19 mouse cellular contexts compared by ENCODE assay signal in the genomic region with DNA sequence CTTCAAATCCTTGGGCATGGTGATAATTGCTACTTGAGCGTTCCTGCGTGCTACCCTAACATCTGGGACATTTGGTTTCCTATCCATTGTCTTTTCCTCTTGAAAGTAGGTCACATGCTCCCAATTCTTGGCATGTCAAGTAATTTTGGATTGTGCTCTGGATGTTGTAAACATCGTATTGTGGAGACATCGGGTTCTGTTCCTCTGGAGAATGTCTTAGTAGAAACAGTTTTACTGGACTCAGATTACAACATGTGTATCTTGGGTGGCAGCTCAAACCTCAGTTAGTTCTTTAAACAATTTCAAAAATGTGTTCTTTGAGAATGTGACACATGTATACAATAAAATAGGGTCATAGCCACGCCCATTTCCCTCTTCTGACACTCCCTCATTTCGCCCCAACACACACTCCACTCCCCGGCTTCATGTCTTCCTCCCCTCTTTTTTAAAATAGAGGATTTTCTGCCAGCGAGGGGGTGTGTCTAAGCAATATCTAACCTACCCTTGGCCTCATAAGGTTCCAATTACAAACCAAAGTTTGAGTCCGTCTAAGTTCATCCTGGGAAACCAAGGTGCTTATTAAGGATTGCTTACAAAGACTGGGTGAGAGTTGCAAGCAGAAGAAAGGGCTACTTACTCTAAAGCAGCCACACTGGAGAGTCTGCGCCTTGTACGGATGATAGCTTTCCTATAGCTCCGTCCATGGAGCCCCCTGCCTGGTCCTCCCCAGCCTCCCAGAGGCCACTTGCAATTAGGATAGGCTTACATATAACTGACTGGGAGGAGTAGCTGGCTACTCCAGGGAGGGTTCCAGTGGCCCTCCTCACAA. TPM values are rescaled to one million over a fixed set of nuclear protein-coding genes. Genes with fewer than 3 reads are reported as not detected.
DNase-seq lines count a peak whose midpoint lies in the region; ATAC-seq and TF ChIP-seq lines count a peak whose summit lies in the region.
"Had no signal": no experiment of that assay in that cellular context is flagged by ENCODE, and none has a peak within 500 bp of the region (broad histone marks: within the 10 kb centered on the region; RNA-seq: fewer than 3 reads in every experiment).

No protein-coding gene starts in this region.

- TF ChIP-seq CTCF in kidney, postnatal 0 days (IDR thresholded peaks at IDR 0.05; ENCODE audit: low read depth): no peak
- TF ChIP-seq CTCF in lung, postnatal 0 days (IDR thresholded peaks at IDR 0.05): no peak
- no peak for TF ChIP-seq CTCF in gastrocnemius, adult 2 months (IDR thresholded peaks at IDR 0.05)

- intact Hi-C loops in gastrocnemius, adult 2 months (cut with DNase I): no loop called here

- no peak overlapping the region for H3K27ac ChIP-seq in kidney, postnatal 0 days
- no peak overlapping the region for H3K27ac ChIP-seq in kidney, embryonic 15.5 days
- 0 out of 2 replicates have a peak overlapping the region, but pooled peaks have one; percentile 23 for H3K27ac ChIP-seq in embryonic facial prominence, embryonic 11.5 days (replicated peaks; ENCODE audit: low read depth, low read length)
- H3K27ac ChIP-seq in forebrain, embryonic 14.5 days (ENCODE audit: low read depth, low read length): 0 out of 2 replicates have a peak overlapping the region, but pooled peaks have one; percentile 11
- H3K27ac ChIP-seq in lung, postnatal 0 days (ENCODE audit: low read length): peak overlapping the region; percentile 71
- H3K27ac ChIP-seq in gastrocnemius, adult 2 months: no peak overlapping the region
- H3K27ac ChIP-seq: hindbrain, postnatal 0 days; left cerebral cortex, adult 2 months; macrophage; midbrain, embryonic 12.5 days had no signal

- ATAC-seq in kidney, postnatal 0 days (replicated peaks; ENCODE audit: low FRiP score, low read depth): no peak
- ATAC-seq in kidney, embryonic 15.5 days (replicated peaks; ENCODE audit: low FRiP score): no peak
- ATAC-seq in embryonic facial prominence, embryonic 11.5 days (replicated peaks; ENCODE audit: insufficient number of reproducible peaks, low FRiP score, low TSS enrichment, low read depth): peak; percentile 58
- no peak; the same call in 1 of the 2 replicates for ATAC-seq in forebrain, embryonic 14.5 days
- peak; percentile 89 for ATAC-seq in lung, postnatal 0 days
- ATAC-seq: hindbrain, postnatal 0 days had no signal

- no peak overlapping the region for H3K9ac ChIP-seq in kidney, postnatal 0 days (ENCODE audit: low read depth, low read length)
- no peak overlapping the region for H3K9ac ChIP-seq in kidney, embryonic 15.5 days
- no peak overlapping the region for H3K9ac ChIP-seq in embryonic facial prominence, embryonic 11.5 days (replicated peaks; ENCODE audit: low read length)
- H3K9ac ChIP-seq in forebrain, embryonic 14.5 days (ENCODE audit: low read length): no peak overlapping the region
- no peak overlapping the region for H3K9ac ChIP-seq in lung, postnatal 0 days (replicated peaks; ENCODE audit: low read depth)
- H3K9ac ChIP-seq: heart, embryonic 12.5 days; midbrain, embryonic 12.5 days had no signal

- no peak overlapping the region for H3K4me2 ChIP-seq in kidney, postnatal 0 days (ENCODE audit: low read length)
- no peak overlapping the region for H3K4me2 ChIP-seq in kidney, embryonic 15.5 days
- no peak overlapping the region for H3K4me2 ChIP-seq in embryonic facial prominence, embryonic 11.5 days (ENCODE audit: low read depth, low read length)
- H3K4me2 ChIP-seq in forebrain, embryonic 14.5 days (ENCODE audit: low read length): no peak overlapping the region
- H3K4me2 ChIP-seq in lung, postnatal 0 days (replicated peaks; ENCODE audit: low read depth, low read length): no peak overlapping the region
- H3K4me2 ChIP-seq: heart, embryonic 12.5 days; midbrain, embryonic 12.5 days had no signal

- DNase-seq in kidney, postnatal 0 days (ENCODE audit: low spot score): peak; percentile 47
- DNase-seq in embryonic facial prominence, embryonic 11.5 days (ENCODE audit: low spot score): peak; percentile 67
- DNase-seq in forebrain, embryonic 14.5 days (ENCODE audit: low spot score): no peak
- peak; percentile 92 for DNase-seq in lung, postnatal 0 days (ENCODE audit: low spot score)
- no peak for DNase-seq in Muller cell, postnatal 12 days (ENCODE audit: inconsistent ontology term)
- DNase-seq in gastrocnemius, adult 2 months: no peak
- no peak for DNase-seq in adrenal gland, postnatal 4 days (ENCODE audit: low spot score in 2 of 2)
- DNase-seq: B cell, adult 2 months; cerebellum, adult 18-20 months; gastrocnemius, postnatal 36 days; heart, postnatal 4 days; kidney, adult 9 months had no signal

- peak; percentile 97 for TF ChIP-seq EP300 in lung, postnatal 0 days (IDR thresholded peaks at IDR 0.05)

- H3K36me3 ChIP-seq in kidney, postnatal 0 days (ENCODE audit: insufficient read depth, low read length): no peaks in the 10 kb centered on the region
- H3K36me3 ChIP-seq in kidney, embryonic 15.5 days: no peaks in the 10 kb centered on the region
- no peaks in the 10 kb centered on the region for H3K36me3 ChIP-seq in embryonic facial prominence, embryonic 11.5 days (replicated peaks; ENCODE audit: control insufficient read depth, insufficient read depth, low read depth, low read length)
- H3K36me3 ChIP-seq in forebrain, embryonic 14.5 days (ENCODE audit: control insufficient read depth, insufficient read depth, low read length): no peaks in the 10 kb centered on the region
- no peaks in the 10 kb centered on the region for H3K36me3 ChIP-seq in lung, postnatal 0 days (ENCODE audit: insufficient read depth, low read length)
- H3K36me3 ChIP-seq: midbrain, embryonic 12.5 days had no signal

- no peaks in the 10 kb centered on the region for H3K27me3 ChIP-seq in kidney, postnatal 0 days (ENCODE audit: insufficient read depth, low read length)
- H3K27me3 ChIP-seq in kidney, embryonic 15.5 days: no peaks in the 10 kb centered on the region
- H3K27me3 ChIP-seq in embryonic facial prominence, embryonic 11.5 days (ENCODE audit: control insufficient read depth, insufficient read depth, low read length): no peaks in the 10 kb centered on the region
- H3K27me3 ChIP-seq in forebrain, embryonic 14.5 days (replicated peaks; ENCODE audit: control insufficient read depth, insufficient read depth, low read length): no peaks in the 10 kb centered on the region
- H3K27me3 ChIP-seq in lung, postnatal 0 days (replicated peaks; ENCODE audit: insufficient read depth, low read length): no peaks in the 10 kb centered on the region
- H3K27me3 ChIP-seq: midbrain, embryonic 12.5 days had no signal

- no peak overlapping the region for H3K4me3 ChIP-seq in kidney, postnatal 0 days (replicated peaks; ENCODE audit: low read depth, low read length)
- H3K4me3 ChIP-seq in kidney, embryonic 15.5 days (replicated peaks): no peak overlapping the region
- no peak overlapping the region for H3K4me3 ChIP-seq in embryonic facial prominence, embryonic 11.5 days (ENCODE audit: low read depth, low read length)
- H3K4me3 ChIP-seq in forebrain, embryonic 14.5 days (ENCODE audit: low read depth, low read length): no peak overlapping the region
- no peak overlapping the region for H3K4me3 ChIP-seq in lung, postnatal 0 days (ENCODE audit: low read depth, low read length)
- H3K4me3 ChIP-seq in gastrocnemius, adult 2 months: no peak overlapping the region
- H3K4me3 ChIP-seq: heart, embryonic 12.5 days; left cerebral cortex, adult 2 months; midbrain, embryonic 12.5 days had no signal

- no peaks in the 10 kb centered on the region for H3K4me1 ChIP-seq in kidney, postnatal 0 days (replicated peaks; ENCODE audit: insufficient read depth, low read length)
- peaks cover 5% of the 10 kb centered on the region; the same call in 1 of the 2 replicates for H3K4me1 ChIP-seq in kidney, embryonic 15.5 days
- H3K4me1 ChIP-seq in embryonic facial prominence, embryonic 11.5 days (ENCODE audit: control insufficient read depth, insufficient read depth, low read length): no peaks in the 10 kb centered on the region
- H3K4me1 ChIP-seq in forebrain, embryonic 14.5 days (ENCODE audit: control insufficient read depth, insufficient read depth, low read length): peaks cover 6% of the 10 kb centered on the region
- no peaks in the 10 kb centered on the region; the same call in 1 of the 2 replicates for H3K4me1 ChIP-seq in lung, postnatal 0 days (ENCODE audit: insufficient read depth, low read depth, low read length)
- H3K4me1 ChIP-seq: midbrain, embryonic 12.5 days had no signal

- no peaks in the 10 kb centered on the region for H3K9me3 ChIP-seq in kidney, postnatal 0 days (replicated peaks; ENCODE audit: low read length)
- H3K9me3 ChIP-seq in kidney, embryonic 15.5 days (replicated peaks): no peaks in the 10 kb centered on the region
- H3K9me3 ChIP-seq in embryonic facial prominence, embryonic 11.5 days (replicated peaks; ENCODE audit: control insufficient read depth, low read length): no peaks in the 10 kb centered on the region
- no peaks in the 10 kb centered on the region for H3K9me3 ChIP-seq in forebrain, embryonic 14.5 days (replicated peaks; ENCODE audit: control insufficient read depth, low read length)
- H3K9me3 ChIP-seq in lung, postnatal 0 days (ENCODE audit: low read length): no peaks in the 10 kb centered on the region
- H3K9me3 ChIP-seq: heart, embryonic 12.5 days; midbrain, embryonic 12.5 days had no signal

- 48% methylated on average over 12 of the region's 12 CpGs for WGBS in kidney, postnatal 0 days
- 57% methylated on average over 12 of the region's 12 CpGs for WGBS in kidney, embryonic 15.5 days
- 51% methylated on average over 12 of the region's 12 CpGs for WGBS in embryonic facial prominence, embryonic 11.5 days
- 58% methylated on average over 12 of the region's 12 CpGs for WGBS in forebrain, embryonic 14.5 days
- 38% methylated on average over 12 of the region's 12 CpGs for WGBS in lung, postnatal 0 days

RNA-seq across cellular contexts. Expression of a gene that starts 18.9 kb away (rescaled TPM):
- polyA plus RNA-seq in kidney, postnatal 0 days (2015; fragmentation: Nextera tagmentation; extraction: Ambion mirVana): 1.5 and 3.1 TPM in 2 replicates
- 4.6 TPM in 2 replicates for polyA plus RNA-seq in kidney, embryonic 15.5 days (2015; fragmentation: Nextera tagmentation; extraction: Ambion mirVana)
- polyA plus RNA-seq in embryonic facial prominence, embryonic 11.5 days (2014; fragmentation: Nextera tagmentation; extraction: Ambion mirVana): 3.0 and 3.2 TPM in 2 replicates
- polyA plus RNA-seq in forebrain, embryonic 14.5 days (2014; fragmentation: Nextera tagmentation; extraction: Ambion mirVana): 2.1 and 2.2 TPM in 2 replicates
- 14.1 and 14.5 TPM in 2 replicates for polyA plus RNA-seq in lung, postnatal 0 days (2015; fragmentation: Nextera tagmentation; extraction: Ambion mirVana)
- total RNA-seq in gastrocnemius, adult 2 months (2021): under 1 TPM; 0.15 to 0.47 TPM
- 1 to 10 TPM; 5.2 to 9.6 TPM for total RNA-seq in adrenal gland, postnatal 4 days (2021)
- total RNA-seq: neutrophil, adult 5-6 weeks had no signal
- polyA plus RNA-seq: macrophage had no signal

Comparison
In these comparisons a context has a peak if more than half of its experiments do, and no peak if none do; other contexts are left out.
1. ATAC-seq: peak in embryonic facial prominence, embryonic 11.5 days (single experiment) and lung, postnatal 0 days (single experiment); none in kidney, postnatal 0 days (single experiment), kidney, embryonic 15.5 days (single experiment) and forebrain, embryonic 14.5 days (single experiment).
2. DNase-seq: peak in kidney, postnatal 0 days (single experiment), embryonic facial prominence, embryonic 11.5 days (single experiment) and lung, postnatal 0 days (single experiment); none in forebrain, embryonic 14.5 days (single experiment), Muller cell, postnatal 12 days (single experiment), gastrocnemius, adult 2 months (single experiment) and adrenal gland, postnatal 4 days (0 of 2).
3. H3K27ac ChIP-seq: peak in embryonic facial prominence, embryonic 11.5 days (single experiment), forebrain, embryonic 14.5 days (single experiment) and lung, postnatal 0 days (single experiment); none in kidney, postnatal 0 days (single experiment), kidney, embryonic 15.5 days (single experiment) and gastrocnemius, adult 2 months (single experiment).